Mouse (Mus musculus): Measurements from ENCODE around the gene Hspa8.

DNA sequence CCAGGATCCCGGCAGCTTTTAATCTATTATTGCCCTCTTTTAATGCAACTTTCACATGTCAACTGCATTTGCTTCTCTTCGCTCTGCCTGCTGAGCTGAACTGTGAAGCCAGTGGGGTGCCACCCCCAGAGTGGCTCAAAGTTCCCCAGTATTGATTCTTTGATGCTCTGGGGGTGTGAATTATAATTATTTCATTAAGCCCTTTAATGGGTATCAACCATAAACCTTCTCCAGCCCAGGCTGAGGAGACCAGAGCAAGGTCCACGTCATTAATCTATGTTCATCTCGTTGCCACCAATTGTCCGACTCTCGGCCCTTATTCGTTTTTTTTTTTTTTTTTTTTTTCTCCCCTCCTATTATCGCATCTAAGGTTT lies 8.1 kb downstream of the Hspa8 start:
- TF ChIP-seq EP300 (IDR thresholded peaks at IDR 0.05; ENCODE audit: low read length) (no peak), NELFE (IDR thresholded peaks at IDR 0.05; ENCODE audit: low read depth, low read length) (no peak), CTCF (conservative IDR thresholded peaks at IDR 0.05 in 1 of 2, IDR thresholded peaks at IDR 0.05 in 1 of 2; ENCODE audit: low read depth in 2 of 2, low read length in 2 of 2) (no peak), JUN (IDR thresholded peaks at IDR 0.05; ENCODE audit: insufficient read depth, low read depth, low read length) (no peak), RAD21 (IDR thresholded peaks at IDR 0.05; ENCODE audit: low read depth, low read length) (no peak), POLR2AphosphoS2 (IDR thresholded peaks at IDR 0.05; ENCODE audit: low read depth, low read length) (no peak), ELF1 (IDR thresholded peaks at IDR 0.05; ENCODE audit: low read depth, low read length) (no peak), ZNF384 (IDR thresholded peaks at IDR 0.05; ENCODE audit: low read depth, low read length) (no peak), JUND (conservative IDR thresholded peaks at IDR 0.05; ENCODE audit: low read depth, low read length) (no peak), MAZ (IDR thresholded peaks at IDR 0.05; ENCODE audit: low read depth, low read length) (no peak), MYC (IDR thresholded peaks at IDR 0.05; ENCODE audit: low read depth, low read length) (no peak), MAX (IDR thresholded peaks at IDR 0.05; ENCODE audit: low read length) (no peak), CHD1 (IDR thresholded peaks at IDR 0.05; ENCODE audit: low read depth, low read length) (no peak), POLR2A (IDR thresholded peaks at IDR 0.05; ENCODE audit: low read depth, low read length) (no peak)

Measured in CH12.LX (cell line).